Mouse (Mus musculus) MEL (cell line): Measurements from ENCODE around the gene Gpr1. TPM values are rescaled to one million over a fixed set of nuclear protein-coding genes. Genes with fewer than 3 reads are reported as not detected.

Source experiments
- DNase-seq: peaks from one replicate; pipeline ENCODE4 v3.0.0; 2011; ENCODE audit warnings: low read depth, low spot score
- H3K27ac ChIP-seq: 2 replicates; pipeline ENCODE4 v1.5.1; 2012; ENCODE audit warnings: low read depth, mild to moderate bottlenecking, control low read depth, low read length, moderate library complexity; ENCODE audit not compliant: control insufficient read depth
- H3K27me3 ChIP-seq, 2 experiments: fragments of 150-350 bp in 1 of 2; sonication (generic) in 1 of 2; 2 replicates each; pipeline ENCODE4 v1.6.1; 2012; ENCODE audit warnings: low read length in 2 of 2, mild to moderate bottlenecking in 2 of 2, improper control_type of control experiment in 1 of 2, moderate library complexity in 1 of 2; ENCODE audit not compliant: insufficient read depth in 2 of 2, control insufficient read depth in 1 of 2
- H3K36me3 ChIP-seq, 2 experiments: 2 replicates each; pipeline ENCODE4 v1.6.1; 2012 to 2014; ENCODE audit warnings: low read length in 2 of 2, improper control_type of control experiment in 1 of 2, inconsistent platforms in 1 of 2, mild to moderate bottlenecking in 1 of 2; ENCODE audit not compliant: insufficient read depth in 2 of 2, control insufficient read depth in 1 of 2
- H3K4me1 ChIP-seq, 2 experiments: fragments of 150-350 bp in 1 of 2; sonication (generic) in 1 of 2; 2 replicates each; pipeline ENCODE4 v1.6.1; 2012; ENCODE audit warnings: low read length in 2 of 2, improper control_type of control experiment in 1 of 2, mild to moderate bottlenecking in 1 of 2; ENCODE audit not compliant: insufficient read depth in 2 of 2, control insufficient read depth in 1 of 2
- H3K4me3 ChIP-seq, 2 experiments: fragments of 150-350 bp in 1 of 2; sonication (generic) in 1 of 2; 2 replicates each; pipeline ENCODE4 v1.5.1; 2012; ENCODE audit warnings: low read depth in 2 of 2, low read length in 2 of 2, mild to moderate bottlenecking in 2 of 2, moderate library complexity in 2 of 2, control low read depth in 1 of 2, improper control_type of control experiment in 1 of 2; ENCODE audit not compliant: control insufficient read depth in 1 of 2, insufficient read depth in 1 of 2
- H3K79me2 ChIP-seq: 2 replicates; pipeline ENCODE4 v1.6.1; 2012; ENCODE audit warnings: mild to moderate bottlenecking, low read length, moderate library complexity; ENCODE audit not compliant: control insufficient read depth, poor library complexity, insufficient read depth
- H3K9ac ChIP-seq: 2 replicates; pipeline ENCODE4 v1.6.1; 2012; ENCODE audit warnings: low read depth, mild to moderate bottlenecking, control low read depth, low read length, moderate library complexity; ENCODE audit not compliant: control insufficient read depth, poor library complexity, severe bottlenecking
- H3K9me3 ChIP-seq: fragments of 150-350 bp; sonication (generic); replicated peaks from 2 replicates; pipeline ENCODE4 v1.6.1; 2012; ENCODE audit warnings: mild to moderate bottlenecking, low read length, improper control_type of control experiment, moderate library complexity; ENCODE audit not compliant: insufficient read depth
- BHLHE40 ChIP-seq: IDR thresholded peaks from 2 replicates; pipeline ENCODE4 v1.6.1; 2012; ENCODE audit warnings: low read depth, mild to moderate bottlenecking, inconsistent platforms, low read length, improper control_type of control experiment, borderline replicate concordance
- ELF1 ChIP-seq: IDR thresholded peaks from 2 replicates; pipeline ENCODE4 v1.6.1; 2014; ENCODE audit warnings: low read depth, mild to moderate bottlenecking, inconsistent platforms, low read length, improper control_type of control experiment, moderate library complexity
- EP300 ChIP-seq, 2 experiments: IDR thresholded peaks; 2 replicates each; pipeline ENCODE4 v1.6.1; 2011; ENCODE audit warnings: improper control_type of control experiment in 2 of 2, low read length in 2 of 2, low read depth in 1 of 2, mild to moderate bottlenecking in 1 of 2
- ETS1 ChIP-seq: IDR thresholded peaks from 2 replicates; pipeline ENCODE4 v1.6.1; 2012; ENCODE audit warnings: low read depth, mild to moderate bottlenecking, inconsistent platforms, low read length, improper control_type of control experiment, moderate library complexity
- GATA1 ChIP-seq: IDR thresholded peaks from 2 replicates; pipeline ENCODE4 v1.6.1; 2011; ENCODE audit warnings: low read depth, low read length, improper control_type of control experiment
- JUND ChIP-seq: IDR thresholded peaks from 2 replicates; pipeline ENCODE4 v1.6.1; 2011; ENCODE audit warnings: low read depth, mild to moderate bottlenecking, improper control_type of control experiment, low read length
- MAFK ChIP-seq: IDR thresholded peaks from 2 replicates; pipeline ENCODE4 v1.6.1; 2011; ENCODE audit warnings: low read depth, mild to moderate bottlenecking, low read length, improper control_type of control experiment, borderline replicate concordance
- MAX ChIP-seq: IDR thresholded peaks from 2 replicates; pipeline ENCODE4 v1.6.1; 2011; ENCODE audit warnings: low read length, improper control_type of control experiment
- MXI1 ChIP-seq: IDR thresholded peaks from 2 replicates; pipeline ENCODE4 v1.6.1; 2011; ENCODE audit warnings: mild to moderate bottlenecking, low read depth, low read length, improper control_type of control experiment
- MYC ChIP-seq: IDR thresholded peaks from 2 replicates; pipeline ENCODE4 v1.6.1; 2011; ENCODE audit warnings: low read depth, mild to moderate bottlenecking, low read length, improper control_type of control experiment, moderate library complexity
- POLR2A ChIP-seq, 2 experiments: IDR thresholded peaks; 2 replicates each; pipeline ENCODE4 v1.6.1; 2011 to 2012; ENCODE audit warnings: low read length in 2 of 2, mild to moderate bottlenecking in 2 of 2, control low read depth in 1 of 2, improper control_type of control experiment in 1 of 2, low read depth in 1 of 2, moderate library complexity in 1 of 2; ENCODE audit not compliant: control insufficient read depth in 1 of 2, insufficient read depth in 1 of 2, poor library complexity in 1 of 2
- RAD21 ChIP-seq: IDR thresholded peaks from 2 replicates; pipeline ENCODE4 v1.6.1; 2011; ENCODE audit warnings: mild to moderate bottlenecking, low read depth, low read length, improper control_type of control experiment
- RCOR1 ChIP-seq: IDR thresholded peaks from 2 replicates; pipeline ENCODE4 v1.6.1; 2012; ENCODE audit warnings: low read depth, mild to moderate bottlenecking, inconsistent platforms, low read length, improper control_type of control experiment
- SIN3A ChIP-seq: IDR thresholded peaks from 2 replicates; pipeline ENCODE4 v1.6.1; 2012; ENCODE audit warnings: low read length, improper control_type of control experiment, inconsistent platforms
- TAL1 ChIP-seq: IDR thresholded peaks from 2 replicates; pipeline ENCODE4 v1.6.1; 2012; ENCODE audit warnings: mild to moderate bottlenecking, inconsistent platforms, low read length, moderate library complexity, mixed read lengths
- USF2 ChIP-seq, 2 experiments: IDR thresholded peaks; 2 replicates each; pipeline ENCODE4 v1.6.1; 2011 to 2012; ENCODE audit warnings: improper control_type of control experiment in 2 of 2, low read length in 2 of 2, borderline replicate concordance in 1 of 2, inconsistent platforms in 1 of 2, low read depth in 1 of 2, mild to moderate bottlenecking in 1 of 2; ENCODE audit not compliant: insufficient read depth in 1 of 2
- ZMIZ1 ChIP-seq: IDR thresholded peaks from 2 replicates; pipeline ENCODE4 v1.6.1; 2012; ENCODE audit warnings: low read depth, mild to moderate bottlenecking, inconsistent platforms, low read length, improper control_type of control experiment, moderate library complexity
- polyA plus RNA-seq, 2 experiments: library from polyadenylated mRNA; stranded (reverse) in 1 of 2; unstranded in 1 of 2; fragments of >175 nt in 1 of 2; fragments of >200 nt in 1 of 2; gene quantifications; 2 replicates each; pipeline versions ENCODE4 v1.2.1 to v1.2.4; 2012; ENCODE audit warnings: low replicate concordance in 2 of 2, low read depth in 1 of 2; ENCODE audit not compliant: insufficient read length in 2 of 2, insufficient read depth in 1 of 2, missing spikeins in 1 of 2
- total RNA-seq: library from RNA; depleted of rRNA; stranded (reverse); fragments of 300-350 nt; gene quantifications from 2 replicates; pipeline ENCODE4 v1.2.3, GENCODE M21; 2012; rRNA removed

Gpr1 gene
- total RNA-seq (not detected in 2 replicates), polyA plus RNA-seq (under 1 TPM in 1 of 2 experiments, not detected in 1; 0.04 TPM)

DNA sequence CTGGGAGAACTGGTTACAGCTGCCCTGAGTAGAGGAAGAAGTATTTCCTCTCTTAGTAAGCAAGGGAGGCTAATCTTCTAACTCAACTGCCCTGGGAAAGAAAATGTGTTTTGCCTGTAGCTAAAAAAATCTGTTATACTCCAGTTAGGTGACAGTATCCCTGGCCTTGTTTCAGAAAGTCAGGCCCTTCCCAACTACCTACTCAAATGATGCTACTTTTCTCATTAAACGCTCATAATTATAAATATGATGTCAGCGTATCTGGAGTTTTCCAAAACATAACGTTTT lies at the start of gene Gpr1:
Gene Gpr1, minus strand, starts transcription at position 273 of the 288 bp plus-strand sequence.
- Histone ChIP-seq H3K79me2 (no peaks in the 10 kb centered on the region), H3K36me3 (no peaks in the 10 kb centered on the region), H3K27me3 (no peaks in the 10 kb centered on the region), H3K9ac (no peak within 1 kb of the TSS), H3K9me3 (no peaks in the 10 kb centered on the region), H3K4me1 (no peaks in the 10 kb centered on the region), H3K27ac (no peak within 1 kb of the TSS), H3K4me3 (no peak within 1 kb of the TSS)
- TF ChIP-seq MAX (no peak), MYC (no peak), BHLHE40 (no peak), USF2 (IDR thresholded peaks at IDR 0.05; ENCODE audit: borderline replicate concordance in 1 of 2, insufficient read depth in 1 of 2, low read depth in 1 of 2, low read length in 2 of 2) (no peak), TAL1 (no peak), ELF1 (no peak), SIN3A (no peak), MXI1 (no peak), RCOR1 (no peak), ZMIZ1 (no peak), RAD21 (no peak), MAFK (no peak), POLR2A (IDR thresholded peaks at IDR 0.05; ENCODE audit: control insufficient read depth in 1 of 2, insufficient read depth in 1 of 2, low read depth in 1 of 2, low read length in 2 of 2, poor library complexity in 1 of 2) (no peak), ETS1 (no peak), EP300 (IDR thresholded peaks at IDR 0.05; ENCODE audit: low read depth in 1 of 2, low read length in 2 of 2) (no peak)
- DNase-seq, result no peak

DNA sequence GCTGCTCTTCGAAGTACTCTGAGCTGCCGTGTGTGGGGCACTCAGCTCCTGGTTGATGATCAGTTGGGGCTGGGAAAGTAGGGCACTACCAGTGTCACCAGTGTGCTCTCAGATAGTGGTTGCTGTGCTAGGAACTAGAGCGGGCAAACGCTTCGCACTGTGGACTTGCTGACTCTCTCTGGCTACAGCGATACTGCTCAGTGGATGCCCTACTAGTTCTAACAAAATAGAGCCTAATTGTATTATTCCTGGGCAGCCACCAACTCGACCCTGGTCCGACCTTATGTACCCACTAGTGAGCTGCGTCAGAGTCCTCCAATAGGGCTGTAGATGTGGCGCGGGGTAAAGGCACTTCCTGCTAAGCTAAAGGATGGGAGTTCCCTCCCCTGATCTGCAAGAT lies 49.3 kb upstream of the Gpr1 start:
- Histone ChIP-seq H3K27ac (no peak overlapping the region), H3K4me1 (no peaks in the 10 kb centered on the region), H3K9ac (no peak overlapping the region), H3K79me2 (no peaks in the 10 kb centered on the region), H3K27me3 (no peaks in the 10 kb centered on the region), H3K36me3 (no peaks in the 10 kb centered on the region), H3K9me3 (no peaks in the 10 kb centered on the region), H3K4me3 (no peak overlapping the region)
- DNase-seq, result no peak
- TF ChIP-seq ETS1, result no peak
- no peak for TF ChIP-seq JUND
- TF ChIP-seq GATA1, result no peak
